Mouse (Mus musculus) stomach, postnatal 0 days (tissue): ENCODE data around the gene Tom1l2. TPM values are rescaled to one million over a fixed set of nuclear protein-coding genes. Genes with fewer than 3 reads are reported as not detected.
A peak's percentile ranks its signal among the peaks of the same experiment; 100 is the strongest.

Experiments used
- ATAC-seq: fragments of 200-750 bp; cut with Nextera tagmentation; 2 replicates; pipeline ENCODE4 v1.8.0; 2017; ENCODE audit not compliant: low FRiP score, low TSS enrichment
- DNase-seq: peaks from one replicate; pipeline ENCODE4 v3.0.0-alpha.2; 2016; ENCODE audit warnings: low spot score
- H3K27ac ChIP-seq: fragments of 300-500 bp; sonication (generic); replicated peaks from 2 replicates; pipeline ENCODE4 v1.5.1; 2014; ENCODE audit warnings: mild to moderate bottlenecking, control low read depth
- H3K27me3 ChIP-seq: fragments of 300-500 bp; sonication (generic); 2 replicates; pipeline ENCODE4 v1.6.1; 2014; ENCODE audit warnings: low read length; ENCODE audit not compliant: control insufficient read depth, insufficient read depth
- H3K36me3 ChIP-seq: fragments of 300-500 bp; sonication (generic); 2 replicates; pipeline ENCODE4 v1.6.1; 2014; ENCODE audit warnings: low read length, mixed read lengths; ENCODE audit not compliant: control insufficient read depth, insufficient read depth
- H3K4me1 ChIP-seq: fragments of 300-500 bp; sonication (generic); replicated peaks from 2 replicates; pipeline ENCODE4 v1.6.1; 2014; ENCODE audit warnings: antibody characterized with exemption; ENCODE audit not compliant: control insufficient read depth, insufficient read depth
- H3K4me2 ChIP-seq: fragments of 300-500 bp; sonication (generic); replicated peaks from 2 replicates; pipeline ENCODE4 v1.6.1; 2014; ENCODE audit warnings: low read depth, mild to moderate bottlenecking, control low read depth, moderate library complexity
- H3K4me3 ChIP-seq: fragments of 300-500 bp; sonication (generic); 2 replicates; pipeline ENCODE4 v1.5.1; 2014; ENCODE audit warnings: low read depth, low read length, control low read depth
- H3K9ac ChIP-seq: fragments of 300-500 bp; sonication (generic); 2 replicates; pipeline ENCODE4 v1.6.1; 2014; ENCODE audit warnings: mild to moderate bottlenecking, low read length, control low read depth, mixed read lengths
- H3K9me3 ChIP-seq: fragments of 300-500 bp; sonication (generic); 2 replicates; pipeline ENCODE4 v1.6.1; 2016; ENCODE audit warnings: low read length; ENCODE audit not compliant: control insufficient read depth
- CTCF ChIP-seq: IDR thresholded peaks from 2 replicates; pipeline ENCODE4 v1.5.1; 2016; ENCODE audit warnings: antibody characterized with exemption, low read depth, mild to moderate bottlenecking, moderate library complexity
- EP300 ChIP-seq: optimal IDR thresholded peaks from 2 replicates; pipeline ENCODE3; 2016; ENCODE audit warnings: antibody characterized with exemption
- WGBS: fragments of 180-500 bp; shearing (Covaris S2); extraction: QIAGEN DNeasy Blood & Tissue Kit; methylation state at CpG from one replicate; pipeline ENCODE4 v1.1.7; 2014; 5-methylcytosine and 5-hydroxymethylcytosine counted together
- polyA plus RNA-seq: library from polyadenylated mRNA; unstranded; fragments of >200 nt; fragmentation: Nextera tagmentation; extraction: Ambion mirVana; gene quantifications from 2 replicates; pipeline ENCODE4 v1.2.1, GENCODE M21; 2015

Tom1l2 gene
- polyA plus RNA-seq, 1 experiment from 2014 or later, result 15.9 TPM

- peaks cover 22% of the 10 kb centered on the region for H3K4me1 ChIP-seq
- H3K36me3 ChIP-seq, result peaks cover 2% of the 10 kb centered on the region; the same call in 1 of the 2 replicates
- no peak for DNase-seq
- H3K9me3 ChIP-seq, result no peaks in the 10 kb centered on the region
- TF ChIP-seq EP300, result no peak
- TF ChIP-seq CTCF, result no peak
- H3K27me3 ChIP-seq, result no peaks in the 10 kb centered on the region
- no peak overlapping the region for H3K9ac ChIP-seq
- no peak overlapping the region for H3K4me2 ChIP-seq
- no peak overlapping the region for H3K27ac ChIP-seq
- H3K4me3 ChIP-seq, result no peak overlapping the region
- 68% methylated on average over 12 of the region's 12 CpGs for WGBS
- ATAC-seq, result no peak
These were observed 140.9 kb downstream of the Tom1l2 start for GRCm38 (mm10) chr11:60211761-60212160.

GRCm38 (mm10) chr11:60211152-60211551 is 141.6 kb downstream of the Tom1l2 start:
- ATAC-seq (no peak), DNase-seq (no peak)
- H3K4me2 ChIP-seq, result peak overlapping the region; percentile 81; the same call in 1 of the 2 replicates
- TF ChIP-seq CTCF (no peak), EP300 (no peak)
- H3K4me3 ChIP-seq, result no peak overlapping the region
- H3K36me3 ChIP-seq, result peaks cover 7% of the 10 kb centered on the region; the same call in 1 of the 2 replicates
- H3K9me3 ChIP-seq, result no peaks in the 10 kb centered on the region
- H3K27me3 ChIP-seq, result no peaks in the 10 kb centered on the region
- H3K27ac ChIP-seq, result 0 out of 2 replicates have a peak overlapping the region, but pooled peaks have one; percentile 18
- H3K4me1 ChIP-seq, result peaks cover 22% of the 10 kb centered on the region
- H3K9ac ChIP-seq, result no peak overlapping the region
- WGBS, result 66% methylated on average over 3 of the region's 3 CpGs

GRCm38 (mm10) chr11:60210305-60210724 is 142.4 kb downstream of the Tom1l2 start:
- peak overlapping the region; percentile 45 for H3K4me3 ChIP-seq
- peak overlapping the region; percentile 81 for H3K4me2 ChIP-seq
- H3K9ac ChIP-seq, result peak overlapping the region; percentile 59
- DNase-seq (peak; percentile 99), ATAC-seq (peak; percentile 91)
- TF ChIP-seq EP300 (peak; percentile 57), CTCF (no peak)
- peaks cover 22% of the 10 kb centered on the region for H3K4me1 ChIP-seq
- H3K36me3 ChIP-seq, result peaks cover 13% of the 10 kb centered on the region; the same call in 1 of the 2 replicates
- no peaks in the 10 kb centered on the region for H3K9me3 ChIP-seq
- H3K27me3 ChIP-seq, result no peaks in the 10 kb centered on the region
- 0% methylated on average over 47 of the region's 47 CpGs for WGBS
- H3K27ac ChIP-seq, result peak overlapping the region; percentile 78

- Histone ChIP-seq H3K4me3 (peak overlapping the region; percentile 45), H3K9ac (peak overlapping the region; percentile 59), H3K4me1 (peaks cover 22% of the 10 kb centered on the region), H3K27me3 (no peaks in the 10 kb centered on the region), H3K36me3 (peaks cover 15% of the 10 kb centered on the region; the same call in 1 of the 2 replicates), H3K27ac (peak overlapping the region; percentile 78), H3K9me3 (no peaks in the 10 kb centered on the region), H3K4me2 (peak overlapping the region; percentile 81)
- no peak for DNase-seq
- TF ChIP-seq EP300 (no peak), CTCF (no peak)
- ATAC-seq, result no peak
- WGBS, result 2% methylated on average over 2 of the region's 2 CpGs
These were observed 142.8 kb downstream of the Tom1l2 start for GRCm38 (mm10) chr11:60209933-60210249.

- peaks cover 22% of the 10 kb centered on the region for H3K4me1 ChIP-seq
- TF ChIP-seq CTCF (peak; percentile 21; the same call in 1 of the 2 replicates), EP300 (no peak)
- DNase-seq, result peak; percentile 83
- H3K27ac ChIP-seq, result peak overlapping the region; percentile 78
- H3K4me3 ChIP-seq, result peak overlapping the region; percentile 45
- WGBS, result 17% methylated on average over 7 of the region's 7 CpGs
- no peaks in the 10 kb centered on the region for H3K9me3 ChIP-seq
- no peaks in the 10 kb centered on the region for H3K27me3 ChIP-seq
- peak overlapping the region; percentile 59 for H3K9ac ChIP-seq
- ATAC-seq, result no peak
- H3K36me3 ChIP-seq, result peaks cover 18% of the 10 kb centered on the region; the same call in 1 of the 2 replicates
- H3K4me2 ChIP-seq, result peak overlapping the region; percentile 81
These were observed 143.3 kb downstream of the Tom1l2 start for GRCm38 (mm10) chr11:60209217-60209932.

GRCm38 (mm10) chr11:60208712-60209111 is 144.0 kb downstream of the Tom1l2 start:
- DNase-seq, result no peak
- H3K4me1 ChIP-seq, result peaks cover 22% of the 10 kb centered on the region
- H3K4me3 ChIP-seq, result peak overlapping the region; percentile 45
- WGBS, result 17% methylated on average over 4 of the region's 4 CpGs
- H3K9me3 ChIP-seq, result no peaks in the 10 kb centered on the region
- H3K27me3 ChIP-seq, result no peaks in the 10 kb centered on the region
- H3K27ac ChIP-seq, result peak overlapping the region; percentile 78
- no peak for ATAC-seq
- peak overlapping the region; percentile 81 for H3K4me2 ChIP-seq
- TF ChIP-seq CTCF (no peak), EP300 (no peak)
- peaks cover 25% of the 10 kb centered on the region for H3K36me3 ChIP-seq
- peak overlapping the region; percentile 59 for H3K9ac ChIP-seq
